Mouse (Mus musculus) lung, embryonic 14.5 days (tissue): ENCODE measurements around the gene Ikzf1. TPM values are rescaled to one million over a fixed set of nuclear protein-coding genes. Genes with fewer than 3 reads are reported as not detected.

Experiments
- ATAC-seq: fragments of 200-750 bp; cut with Nextera tagmentation; 2 replicates; pipeline ENCODE4 v1.8.0; 2017; ENCODE audit warnings: mild to moderate bottlenecking, moderate TSS enrichment, moderate library complexity; ENCODE audit not compliant: insufficient read depth
- DNase-seq: peaks from one replicate; pipeline ENCODE4 v3.0.0-alpha.2; 2015
- H3K27ac ChIP-seq: fragments of 300-500 bp; sonication (generic); 2 replicates; pipeline ENCODE4 v1.5.1; 2014; ENCODE audit warnings: low read depth, mild to moderate bottlenecking, moderate library complexity
- H3K27me3 ChIP-seq: fragments of 300-500 bp; sonication (generic); 2 replicates; pipeline ENCODE4 v1.6.1; 2014; ENCODE audit warnings: low read length, control low read depth; ENCODE audit not compliant: insufficient read depth
- H3K36me3 ChIP-seq: fragments of 300-500 bp; sonication (generic); 2 replicates; pipeline ENCODE4 v1.6.1; 2014; ENCODE audit warnings: control low read depth; ENCODE audit not compliant: insufficient read depth
- H3K4me1 ChIP-seq: fragments of 300-500 bp; sonication (generic); 2 replicates; pipeline ENCODE4 v1.6.1; 2014; ENCODE audit warnings: antibody characterized with exemption, control low read depth; ENCODE audit not compliant: insufficient read depth
- H3K4me2 ChIP-seq: fragments of 300-500 bp; sonication (generic); 2 replicates; pipeline ENCODE4 v1.6.1; 2014; ENCODE audit warnings: mild to moderate bottlenecking
- H3K4me3 ChIP-seq: fragments of 300-500 bp; sonication (generic); 2 replicates; pipeline ENCODE4 v1.5.1; 2014; ENCODE audit warnings: low read depth, low read length
- H3K9ac ChIP-seq: fragments of 300-500 bp; sonication (generic); 2 replicates; pipeline ENCODE4 v1.6.1; 2014
- H3K9me3 ChIP-seq: fragments of 300-500 bp; sonication (generic); 2 replicates; pipeline ENCODE4 v1.6.1; 2016; ENCODE audit warnings: low read depth, low read length, control low read depth
- CTCF ChIP-seq: IDR thresholded peaks from 2 replicates; pipeline ENCODE4 v1.5.1; 2016; ENCODE audit warnings: antibody characterized with exemption, low read depth
- WGBS: fragments of 180-500 bp; shearing (Covaris S2); extraction: QIAGEN DNeasy Blood & Tissue Kit; methylation state at CpG from one replicate; pipeline ENCODE4 v1.1.7; 2014; 5-methylcytosine and 5-hydroxymethylcytosine counted together
- polyA plus RNA-seq: library from polyadenylated mRNA; unstranded; fragments of >200 nt; fragmentation: Nextera tagmentation; extraction: Ambion mirVana; gene quantifications from 2 replicates; pipeline ENCODE4 v1.2.1, GENCODE M21; 2014

The Ikzf1 gene
- polyA plus RNA-seq = 2.2 and 2.4 TPM in 2 replicates

DNA sequence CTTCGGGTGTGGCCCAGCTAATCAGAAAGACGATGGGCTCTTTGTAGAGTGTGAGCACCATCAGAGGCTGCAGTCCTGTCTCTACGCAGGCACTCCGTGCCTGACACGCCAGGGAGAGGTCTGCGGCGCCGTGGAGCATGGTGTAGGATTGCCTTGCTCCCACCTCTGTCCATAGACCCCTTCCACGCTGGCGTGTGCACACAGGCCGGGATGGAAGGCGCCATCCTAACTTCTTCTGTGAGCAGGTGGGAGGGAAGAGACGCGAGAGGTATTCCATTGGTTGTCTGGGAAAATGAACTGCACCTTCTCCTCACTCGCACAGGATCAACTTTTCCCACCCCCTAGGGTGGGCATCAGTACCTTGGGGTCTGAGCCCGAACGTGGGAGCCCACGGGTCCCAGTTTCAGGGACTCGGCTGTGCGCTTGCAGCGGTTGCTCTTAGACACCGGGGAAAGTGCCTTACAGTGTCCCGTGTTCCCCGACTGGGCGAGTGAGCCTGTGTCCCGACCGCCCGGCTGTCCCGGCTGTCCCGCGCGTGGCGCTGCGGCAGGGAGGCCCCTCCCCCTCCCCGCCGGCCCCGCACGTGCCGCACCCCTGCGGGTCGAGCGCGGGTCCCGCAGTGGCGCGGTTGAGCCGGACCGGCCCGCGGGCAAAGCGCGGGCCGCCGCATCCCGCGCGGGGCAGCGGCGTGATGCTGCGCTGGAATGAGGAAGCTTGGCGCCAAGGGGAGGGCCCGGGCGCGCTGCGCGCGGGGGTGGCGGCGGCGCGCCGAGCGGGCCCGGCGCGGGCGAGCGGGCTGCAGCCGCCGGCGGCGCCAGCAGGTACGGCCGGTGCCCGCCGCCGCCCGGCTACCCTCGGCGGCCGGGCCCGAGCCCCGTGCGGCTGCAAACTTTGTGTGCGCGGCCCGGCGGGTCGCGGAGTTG is at the start of gene Ikzf1:
Gene Ikzf1 (plus strand): TSS at position 74 of the 923 bp plus-strand sequence.
- TF ChIP-seq CTCF = no peak
- Histone ChIP-seq H3K9me3 (no peaks in the 10 kb centered on the region), H3K4me1 (no peaks in the 10 kb centered on the region), H3K4me2 (peak within 1 kb of the TSS; percentile 98), H3K9ac (peak within 1 kb of the TSS; percentile 65), H3K4me3 (peak within 1 kb of the TSS; percentile 64), H3K27ac (no peak within 1 kb of the TSS), H3K27me3 (peaks cover 46% of the 10 kb centered on the region), H3K36me3 (no peaks in the 10 kb centered on the region)
- DNase-seq (peak; percentile 32), ATAC-seq (peak; percentile 68)
- 2% methylated on average over 62 of the region's 100 CpGs for WGBS

GRCm38 (mm10) chr11:11644303-11644702 is 40.5 kb upstream of the Ikzf1 start:
- Histone ChIP-seq H3K4me2 (no peak overlapping the region), H3K27ac (no peak overlapping the region), H3K9ac (no peak overlapping the region), H3K4me1 (no peaks in the 10 kb centered on the region), H3K4me3 (no peak overlapping the region), H3K9me3 (no peaks in the 10 kb centered on the region), H3K27me3 (no peaks in the 10 kb centered on the region), H3K36me3 (no peaks in the 10 kb centered on the region)
- DNase-seq = no peak
- ATAC-seq = no peak
- no peak for TF ChIP-seq CTCF

DNA sequence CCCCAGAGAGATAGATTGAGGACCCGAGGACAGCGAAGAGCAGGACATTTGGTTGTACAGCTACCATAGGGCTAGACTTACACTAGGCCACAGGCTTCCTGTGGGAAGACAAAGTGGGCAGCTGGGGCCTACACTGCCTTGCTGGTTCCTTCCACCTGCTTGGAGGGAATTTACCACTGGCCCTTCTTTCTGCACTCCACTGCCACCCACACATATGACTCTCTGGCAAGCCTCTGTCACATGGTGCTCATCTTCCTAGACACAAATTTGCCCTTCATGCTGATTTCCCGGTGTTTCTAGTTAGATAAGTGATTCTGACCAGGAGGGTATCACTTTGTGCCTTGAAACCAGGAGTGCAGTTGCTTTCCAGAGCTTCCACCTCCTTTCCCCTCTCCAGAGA is 28.4 kb upstream of the Ikzf1 start:
- no peak overlapping the region for H3K4me2 ChIP-seq
- H3K9me3 ChIP-seq = no peaks in the 10 kb centered on the region
- no peak overlapping the region for H3K4me3 ChIP-seq
- H3K9ac ChIP-seq = no peak overlapping the region
- 77% methylated on average over 3 of the region's 3 CpGs for WGBS
- TF ChIP-seq CTCF = no peak
- no peaks in the 10 kb centered on the region for H3K4me1 ChIP-seq
- ATAC-seq (no peak), DNase-seq (no peak)
- H3K27me3 ChIP-seq = no peaks in the 10 kb centered on the region
- H3K36me3 ChIP-seq = no peaks in the 10 kb centered on the region
- H3K27ac ChIP-seq = no peak overlapping the region

DNA sequence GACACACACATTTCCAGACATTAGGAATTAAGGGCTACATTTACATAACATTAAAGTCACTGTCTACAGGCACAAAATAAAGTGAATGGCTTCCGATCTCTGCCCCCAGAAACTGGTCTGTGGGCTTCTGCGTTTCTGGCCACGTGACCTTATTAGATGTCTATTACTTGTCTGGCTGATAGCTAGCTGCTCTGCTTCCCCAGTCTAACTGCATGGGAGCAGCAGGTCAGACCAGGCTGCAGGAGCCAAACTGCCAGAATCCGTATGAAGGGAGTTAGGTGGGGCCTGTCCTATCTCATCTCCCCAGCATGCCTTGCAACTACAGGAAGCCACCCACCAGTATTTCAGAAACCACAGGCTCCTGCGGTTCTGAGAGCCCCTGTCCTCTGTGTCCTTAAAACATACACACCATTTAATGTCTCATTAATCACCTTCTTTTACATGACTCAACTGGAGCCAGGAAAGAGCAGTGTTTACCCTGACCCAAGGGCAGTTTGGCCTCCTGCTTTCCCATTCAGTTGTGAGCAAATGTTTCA is 27.7 kb upstream of the Ikzf1 start:
- ATAC-seq = peak; percentile 17; the same call in 1 of the 2 replicates
- Histone ChIP-seq H3K9me3 (no peaks in the 10 kb centered on the region), H3K4me1 (no peaks in the 10 kb centered on the region), H3K27ac (no peak overlapping the region), H3K4me3 (no peak overlapping the region), H3K9ac (no peak overlapping the region), H3K4me2 (no peak overlapping the region), H3K27me3 (no peaks in the 10 kb centered on the region), H3K36me3 (no peaks in the 10 kb centered on the region)
- no peak for TF ChIP-seq CTCF
- 41% methylated on average over 5 of the region's 5 CpGs for WGBS
- DNase-seq = peak; percentile 3

DNA sequence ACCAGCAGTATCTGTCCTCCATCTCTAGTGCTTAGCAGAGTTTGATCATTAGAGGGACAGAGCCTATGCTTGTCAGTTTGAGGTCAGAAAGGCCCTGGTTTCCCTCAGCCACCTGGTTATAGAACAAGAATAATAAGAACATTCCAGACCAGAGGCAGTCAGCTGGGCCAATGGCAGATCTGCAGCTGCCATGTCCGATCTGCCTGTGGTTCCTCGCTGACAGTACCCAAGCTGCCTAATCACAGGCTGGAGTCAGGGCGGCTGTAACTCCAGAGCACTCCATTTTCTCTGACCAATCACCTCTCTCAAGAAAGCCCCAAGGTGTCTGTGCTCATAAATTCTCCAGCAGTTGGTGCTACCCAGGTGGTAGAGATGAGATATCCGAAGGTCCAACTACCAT is 27.2 kb upstream of the Ikzf1 start:
- no peaks in the 10 kb centered on the region for H3K27me3 ChIP-seq
- no peak overlapping the region for H3K4me3 ChIP-seq
- no peaks in the 10 kb centered on the region for H3K9me3 ChIP-seq
- ATAC-seq (no peak), DNase-seq (no peak)
- H3K4me2 ChIP-seq = no peak overlapping the region
- H3K27ac ChIP-seq = no peak overlapping the region
- no peaks in the 10 kb centered on the region for H3K4me1 ChIP-seq
- no peak overlapping the region for H3K9ac ChIP-seq
- H3K36me3 ChIP-seq = no peaks in the 10 kb centered on the region
- TF ChIP-seq CTCF = no peak
- WGBS = 77% methylated on average over 4 of the region's 4 CpGs

DNA sequence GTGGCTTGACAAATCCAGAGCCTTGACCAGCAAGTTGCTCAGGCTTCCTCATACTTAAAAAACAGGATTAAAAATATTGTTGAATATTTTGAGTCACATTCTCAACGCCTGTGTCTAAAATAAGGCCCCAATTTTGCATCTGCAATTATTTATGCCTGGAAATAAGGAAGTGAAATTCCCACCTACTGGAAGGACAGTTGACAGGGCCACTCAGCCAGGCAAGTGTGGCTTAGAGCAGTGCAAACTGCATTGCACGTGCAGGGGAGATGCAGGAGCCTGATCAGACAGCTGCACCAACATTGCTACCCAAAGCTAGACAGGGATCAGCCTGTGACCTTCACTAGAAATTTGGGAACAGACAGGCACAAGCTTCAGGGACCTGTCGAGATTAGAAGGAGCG is 26.0 kb upstream of the Ikzf1 start:
- TF ChIP-seq CTCF = no peak
- H3K27ac ChIP-seq = no peak overlapping the region
- no peaks in the 10 kb centered on the region for H3K4me1 ChIP-seq
- no peak overlapping the region for H3K9ac ChIP-seq
- H3K4me3 ChIP-seq = no peak overlapping the region
- no peak overlapping the region for H3K4me2 ChIP-seq
- no peaks in the 10 kb centered on the region for H3K9me3 ChIP-seq
- no peaks in the 10 kb centered on the region for H3K27me3 ChIP-seq
- DNase-seq (no peak), ATAC-seq (no peak)
- WGBS = 70% methylated on average over 4 of the region's 4 CpGs
- no peaks in the 10 kb centered on the region for H3K36me3 ChIP-seq

- no peak overlapping the region for H3K9ac ChIP-seq
- DNase-seq (no peak), ATAC-seq (no peak)
- no peaks in the 10 kb centered on the region for H3K4me1 ChIP-seq
- 74% methylated on average over 4 of the region's 4 CpGs for WGBS
- H3K36me3 ChIP-seq = no peaks in the 10 kb centered on the region
- no peak overlapping the region for H3K4me3 ChIP-seq
- H3K27me3 ChIP-seq = no peaks in the 10 kb centered on the region
- TF ChIP-seq CTCF = no peak
- H3K9me3 ChIP-seq = no peaks in the 10 kb centered on the region
- H3K27ac ChIP-seq = no peak overlapping the region
- no peak overlapping the region for H3K4me2 ChIP-seq
Observed at GRCm38 (mm10) chr11:11660651-11661050, 24.2 kb upstream of the Ikzf1 start.
